In genomic region chr12:52764046-52764445, GRCm38 (mm10) we compare ENCODE assay signal across 18 mouse cellular contexts.
"Had no signal": no experiment of that assay in that cellular context is flagged by ENCODE, and none has a peak within 500 bp of the region (broad histone marks: within the 10 kb centered on the region; RNA-seq: fewer than 3 reads in every experiment).

No protein-coding gene starts in this region.

- H3K27ac ChIP-seq: liver, embryonic 12.5 days; liver, embryonic 14.5 days; midbrain, embryonic 10.5 days; midbrain, embryonic 12.5 days; neural tube, embryonic 13.5 days; neural tube, embryonic 15.5 days had no signal

- H3K4me3 ChIP-seq: liver, embryonic 12.5 days; midbrain, embryonic 10.5 days; midbrain, embryonic 12.5 days; myocyte; neural tube, embryonic 13.5 days; neural tube, embryonic 15.5 days had no signal

- H3K27me3 ChIP-seq: liver, embryonic 12.5 days; midbrain, embryonic 12.5 days; neural tube, embryonic 13.5 days; neural tube, embryonic 15.5 days had no signal

- H3K9me3 ChIP-seq: liver, embryonic 12.5 days; midbrain, embryonic 10.5 days; neural tube, embryonic 13.5 days; neural tube, embryonic 15.5 days had no signal

- H3K4me2 ChIP-seq: liver, embryonic 12.5 days; midbrain, embryonic 12.5 days; neural tube, embryonic 13.5 days; neural tube, embryonic 15.5 days had no signal

- DNase-seq: lung, adult 18-20 months; midbrain, embryonic 14.5 days; retina, postnatal 1 day; right cerebral cortex, adult 18-20 months; right cerebral cortex, postnatal 25 days; right cerebral cortex, postnatal 4 days; spleen, adult 18-20 months; thymus, adult 18-20 months; thymus, postnatal 14 days; thymus, postnatal 36 days had no signal

- H3K9ac ChIP-seq: liver, embryonic 12.5 days; liver, embryonic 14.5 days; midbrain, embryonic 12.5 days; neural tube, embryonic 13.5 days; neural tube, embryonic 15.5 days had no signal

- H3K36me3 ChIP-seq: liver, embryonic 12.5 days; midbrain, embryonic 10.5 days; midbrain, embryonic 12.5 days; neural tube, embryonic 13.5 days; neural tube, embryonic 15.5 days had no signal

- ATAC-seq: liver, embryonic 12.5 days; midbrain, embryonic 16.5 days had no signal

- H3K4me1 ChIP-seq: liver, embryonic 12.5 days; midbrain, embryonic 12.5 days had no signal
